Mouse (Mus musculus): ENCODE measurements around the gene Dpy19l1.

The Dpy19l1 gene

GRCm38 (mm10) chr9:24503067-24503857 is at the start of gene Dpy19l1:
Gene Dpy19l1 (minus strand): TSS chr9:24503140.
- peak; percentile 89 to 90 for DNase-seq

DNA sequence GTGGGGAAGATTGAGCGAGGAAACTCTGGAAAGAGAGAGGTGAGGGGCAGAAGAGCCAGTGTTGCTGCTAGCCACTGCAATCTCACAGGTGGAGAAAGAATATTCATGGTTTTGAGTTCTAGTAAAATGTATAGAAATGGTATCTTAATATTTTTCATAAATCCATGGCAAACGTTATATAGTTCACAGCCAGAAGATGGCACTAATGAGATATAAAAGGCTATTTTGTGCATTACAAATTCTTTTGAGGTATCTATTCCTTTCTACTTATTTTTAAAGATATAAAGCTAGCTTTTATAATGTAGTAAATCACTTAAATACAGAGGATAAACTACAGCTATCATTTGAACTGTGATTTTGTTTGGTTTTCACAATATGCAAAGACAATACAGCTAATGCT is 35.2 kb upstream of the Dpy19l1 start:
- DNase-seq = no peak

DNA sequence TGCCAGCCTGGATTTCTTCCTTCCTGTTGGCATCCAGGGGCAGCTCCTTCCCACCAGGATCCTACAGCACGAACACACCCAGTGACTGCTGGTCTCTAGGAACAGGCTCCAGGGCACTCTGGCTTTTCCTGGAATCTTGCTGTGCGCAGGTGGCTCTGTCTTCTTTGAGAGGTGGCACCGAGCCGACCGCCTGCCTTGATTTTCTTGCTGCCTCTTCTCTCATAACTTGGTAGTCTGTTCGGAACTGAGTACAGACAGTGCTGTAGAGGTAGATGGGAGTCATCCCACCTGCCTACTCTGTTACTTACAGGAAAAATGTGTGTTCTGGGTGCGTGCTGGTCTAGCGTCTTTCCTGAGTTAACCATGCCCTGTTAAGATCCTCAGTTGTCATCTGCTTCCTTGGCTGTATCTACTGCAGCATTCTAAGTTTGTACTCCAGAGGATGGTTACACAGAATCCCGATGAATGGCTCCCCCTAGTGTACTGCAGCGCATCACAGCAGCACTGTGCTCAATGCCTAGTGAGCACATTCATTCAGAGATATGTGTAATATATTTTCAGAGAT is 13.7 kb upstream of the Dpy19l1 start:
- DNase-seq = peak; percentile 38 to 45

DNA sequence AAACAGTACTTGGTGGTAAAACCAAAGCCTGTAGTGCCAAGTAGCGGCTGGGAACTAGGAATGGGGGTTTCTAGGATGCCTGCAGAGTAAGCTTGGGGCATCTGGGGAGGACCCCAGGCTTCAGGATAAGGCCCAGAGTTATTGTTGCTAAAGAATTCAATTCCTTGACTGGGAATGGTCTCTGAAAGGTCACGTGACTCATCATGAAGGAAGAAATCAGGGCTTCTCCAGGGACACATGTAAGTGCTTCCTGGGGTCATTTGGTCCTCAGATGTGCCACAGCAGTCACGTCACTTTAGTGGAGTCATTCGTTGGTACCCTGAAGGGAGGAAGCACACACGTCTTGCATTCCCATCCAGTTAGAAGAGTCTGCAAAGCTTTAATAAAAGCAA is 11.1 kb upstream of the Dpy19l1 start:
- no peak for DNase-seq

- DNase-seq = no peak
Observed at GRCm38 (mm10) chr9:24513290-24514077, 10.5 kb upstream of the Dpy19l1 start.

DNA sequence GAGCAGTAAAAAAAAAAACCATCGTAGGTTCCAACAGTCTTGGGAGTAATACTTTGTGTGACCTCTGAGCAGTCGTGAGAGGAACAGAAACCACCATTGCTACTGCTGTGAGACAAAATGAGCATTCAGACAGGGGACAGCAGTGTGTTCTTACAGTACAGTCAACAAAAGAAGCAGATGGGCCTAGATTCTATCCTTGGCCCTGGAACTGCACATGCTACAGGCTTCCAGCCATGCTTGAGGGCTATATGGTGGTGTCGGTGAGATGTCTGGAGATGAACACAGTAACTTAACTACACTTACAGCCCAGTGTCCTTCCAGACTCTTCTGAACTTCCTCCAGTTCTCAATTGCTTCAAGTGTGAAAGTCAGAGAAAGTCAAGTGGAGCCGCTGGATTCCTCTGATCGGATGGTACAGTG is 9.2 kb upstream of the Dpy19l1 start:
- DNase-seq = no peak

DNA sequence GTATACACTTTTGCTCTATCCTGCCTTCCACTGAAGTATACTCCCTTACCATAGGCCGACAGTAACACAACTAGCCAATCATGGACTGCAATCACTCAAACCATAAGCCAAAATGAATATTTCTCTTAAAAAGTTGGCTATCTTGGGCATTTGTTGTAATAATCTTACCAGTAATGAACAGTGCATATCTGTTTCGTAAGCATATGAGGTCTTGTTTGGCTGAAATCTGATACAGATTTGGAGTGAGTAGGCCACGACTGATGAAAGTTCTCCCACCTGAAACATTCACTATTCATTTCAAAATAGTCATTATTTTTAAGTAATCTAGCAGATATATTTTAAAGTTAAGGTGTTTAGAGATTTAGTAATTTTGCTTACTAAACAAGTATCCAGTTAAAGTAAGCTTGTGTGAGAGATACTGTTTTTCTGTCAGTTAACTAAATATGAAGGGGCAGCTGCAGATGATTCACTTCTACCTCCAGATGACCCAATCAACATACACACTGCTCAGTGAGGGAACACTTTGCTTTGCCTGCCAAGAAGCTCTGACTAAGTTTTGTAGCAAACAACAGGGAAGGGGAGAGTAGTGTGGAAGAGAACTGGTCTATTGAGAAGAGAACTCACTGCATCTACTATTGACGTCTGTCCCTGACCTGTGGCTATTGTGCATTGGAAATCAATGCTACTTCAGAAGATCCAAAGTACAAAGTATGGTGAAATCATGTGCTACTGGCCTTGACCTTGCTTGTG is 8.6 kb upstream of the Dpy19l1 start:
- DNase-seq = no peak

DNA sequence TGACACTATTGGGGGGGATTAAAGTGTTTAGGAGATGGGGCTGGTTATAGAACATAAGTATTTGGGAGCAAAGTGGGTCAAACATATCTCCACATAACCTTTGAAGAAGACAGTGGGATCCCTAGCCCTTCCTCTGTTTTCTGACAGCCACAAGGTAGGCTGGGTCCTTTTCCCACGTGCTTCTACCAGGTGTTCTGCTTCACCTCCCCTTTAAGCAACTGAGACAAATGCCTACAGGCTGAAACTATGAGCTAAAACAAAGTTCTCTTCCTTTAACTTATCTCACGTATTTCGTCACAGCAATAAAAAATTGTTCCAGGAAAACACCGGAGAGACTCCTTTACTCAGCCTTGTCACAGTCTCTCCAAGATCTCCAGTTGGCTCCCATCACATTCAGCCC is 5.9 kb upstream of the Dpy19l1 start:
- no peak for DNase-seq

- no peak for DNase-seq
Observed at GRCm38 (mm10) chr9:24506510-24506909, 3.6 kb upstream of the Dpy19l1 start.

DNA sequence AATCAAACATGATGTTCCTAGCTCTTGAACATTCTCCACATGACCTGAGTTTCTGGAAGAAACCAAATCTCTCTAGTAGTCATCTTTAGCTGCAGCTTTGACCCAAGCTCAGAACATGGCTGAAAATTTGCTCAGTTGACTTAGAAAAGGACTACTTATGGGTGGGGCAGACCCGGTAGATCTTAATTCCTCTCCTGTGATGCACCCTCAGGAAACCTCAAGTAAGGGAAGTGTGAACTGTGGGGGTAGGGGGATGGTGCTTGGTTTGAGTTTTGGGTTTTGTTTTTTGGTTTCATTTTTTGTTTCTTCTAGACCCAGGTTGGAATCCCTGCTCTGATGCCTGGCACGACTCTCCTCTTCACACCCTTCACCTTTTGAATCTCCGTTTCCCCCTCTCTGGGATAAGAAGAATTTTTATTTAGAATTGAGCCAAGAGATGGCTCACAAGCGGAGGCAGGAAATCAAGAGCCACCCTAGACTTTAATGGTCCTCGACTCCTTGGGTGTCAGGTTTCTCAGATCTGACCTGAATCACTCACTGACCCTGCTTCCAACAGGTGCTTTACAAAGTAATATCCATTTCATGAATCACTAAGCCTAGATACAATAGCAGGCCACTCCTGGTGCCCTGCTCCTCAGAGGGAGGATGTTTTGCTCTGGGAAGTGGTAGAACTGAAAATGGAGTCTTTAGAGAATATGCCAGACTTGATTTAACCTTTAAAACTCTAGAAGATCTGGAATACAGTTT is 2.2 kb upstream of the Dpy19l1 start:
- peak; percentile 6 to 10 for DNase-seq

DNA sequence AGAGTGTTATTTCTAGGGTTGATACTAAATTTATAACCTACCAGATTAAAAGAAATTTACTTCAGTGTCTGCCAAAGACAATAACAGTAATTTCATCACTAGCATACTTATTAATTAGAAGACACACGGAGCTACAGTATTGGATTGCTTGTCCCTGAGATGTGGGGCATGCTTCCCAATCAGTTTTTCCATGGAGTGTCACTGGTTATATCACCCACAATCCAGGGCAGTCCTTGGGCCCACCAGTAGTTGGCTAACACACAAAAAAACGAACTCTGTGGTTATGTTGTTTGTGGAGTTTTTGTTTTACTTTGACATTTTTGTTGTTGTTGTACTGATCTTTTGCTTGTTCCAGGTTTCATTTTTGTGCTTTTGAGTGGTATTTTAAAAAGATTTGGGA is 1.4 kb upstream of the Dpy19l1 start:
- no peak for DNase-seq

- DNase-seq = no peak
Observed at GRCm38 (mm10) chr9:24503858-24504219, 899 bp upstream of the Dpy19l1 start.

GRCm38 (mm10) chr9:24502571-24503004 is 352 bp downstream of the Dpy19l1 start:
- DNase-seq = no peak

DNA sequence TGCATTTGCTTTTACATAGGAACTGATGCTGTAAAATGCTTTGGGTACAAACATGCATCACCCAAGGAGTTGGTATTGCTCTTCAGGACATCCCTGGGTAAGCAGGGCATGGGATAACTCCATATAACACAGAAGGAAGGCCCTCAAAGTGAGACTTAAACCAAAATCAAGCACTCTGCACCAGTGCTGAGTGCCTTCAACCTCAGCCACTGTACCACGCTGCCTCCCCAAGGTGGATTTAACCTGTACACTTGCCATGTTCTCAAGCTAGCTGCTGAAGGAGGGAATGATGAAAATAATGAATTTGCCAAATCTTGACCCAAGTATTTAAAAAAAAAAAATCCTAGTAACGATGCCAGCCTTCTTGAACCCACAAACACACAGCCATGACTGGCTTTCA is 1.3 kb downstream of the Dpy19l1 start:
- DNase-seq = no peak

DNA sequence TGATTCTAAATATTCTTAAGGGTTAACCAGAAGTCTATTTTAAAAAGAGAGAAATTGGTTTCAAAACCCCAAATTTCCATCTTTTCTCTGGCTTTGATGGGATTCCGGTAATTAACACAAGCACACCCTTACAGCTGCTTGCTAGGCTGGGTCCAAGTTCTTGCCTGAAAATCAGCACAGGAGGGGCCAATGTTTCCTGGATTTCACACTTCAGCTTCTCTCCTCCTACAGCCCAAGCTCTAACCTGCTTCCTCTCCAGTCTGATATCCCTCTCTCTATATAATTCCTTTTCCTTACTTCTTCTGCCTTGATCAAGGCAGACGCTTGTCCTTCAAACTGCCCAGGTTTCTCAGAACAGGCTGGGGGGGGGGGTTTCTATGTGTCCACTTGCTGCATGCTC is 6.7 kb downstream of the Dpy19l1 start:
- no peak for DNase-seq

- DNase-seq = no peak
Observed at GRCm38 (mm10) chr9:24490516-24490915, 12.4 kb downstream of the Dpy19l1 start.

DNA sequence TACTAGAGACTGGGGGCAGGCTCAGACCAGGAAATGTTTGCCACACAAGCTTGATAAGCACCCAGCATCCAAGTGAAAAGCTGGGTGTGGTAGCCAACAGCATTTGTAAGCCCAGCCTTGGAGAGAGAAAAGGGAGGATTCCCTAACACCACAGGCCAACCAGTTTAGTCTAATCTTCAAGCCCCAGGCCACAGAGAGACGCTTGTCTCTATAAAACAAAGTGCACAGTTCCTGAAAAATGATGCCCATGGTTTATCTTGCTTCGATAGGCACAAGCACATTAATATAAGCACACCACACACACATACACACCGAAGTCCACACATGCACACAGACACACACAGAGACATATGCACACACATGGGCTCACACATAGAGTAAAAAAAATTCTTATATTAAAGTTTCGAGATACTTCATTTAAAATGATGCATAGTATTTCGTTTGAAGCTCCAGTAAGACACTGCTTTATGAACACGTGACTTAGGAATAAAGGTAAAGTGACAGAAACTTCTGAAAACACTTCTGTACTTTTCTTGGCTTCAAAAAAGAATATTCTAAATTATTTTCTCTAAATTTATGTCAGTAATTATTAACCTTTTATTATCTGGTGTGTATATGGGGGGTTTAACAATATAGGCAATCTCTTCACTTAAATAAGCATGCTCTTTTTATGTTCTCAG is 14.4 kb downstream of the Dpy19l1 start:
- DNase-seq = no peak

DNA sequence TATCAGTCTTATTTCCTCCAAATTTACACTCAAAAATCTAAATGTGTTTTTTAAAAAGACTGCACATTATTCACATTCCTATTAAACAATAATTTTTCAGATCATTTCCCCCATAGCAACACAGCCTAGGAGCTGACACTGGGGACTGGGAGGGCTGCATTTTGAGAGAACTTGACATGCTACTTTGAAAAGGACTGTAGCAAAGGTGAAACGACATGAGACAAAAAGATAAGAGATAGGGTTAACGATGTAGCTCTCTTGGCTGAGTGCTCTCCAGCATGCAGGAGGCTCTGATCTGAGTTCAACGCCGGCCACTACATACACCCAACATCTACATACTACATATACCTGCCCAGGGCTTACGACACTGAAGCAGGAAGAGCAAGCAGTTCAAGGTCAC is 20.6 kb downstream of the Dpy19l1 start:
- no peak for DNase-seq

DNA sequence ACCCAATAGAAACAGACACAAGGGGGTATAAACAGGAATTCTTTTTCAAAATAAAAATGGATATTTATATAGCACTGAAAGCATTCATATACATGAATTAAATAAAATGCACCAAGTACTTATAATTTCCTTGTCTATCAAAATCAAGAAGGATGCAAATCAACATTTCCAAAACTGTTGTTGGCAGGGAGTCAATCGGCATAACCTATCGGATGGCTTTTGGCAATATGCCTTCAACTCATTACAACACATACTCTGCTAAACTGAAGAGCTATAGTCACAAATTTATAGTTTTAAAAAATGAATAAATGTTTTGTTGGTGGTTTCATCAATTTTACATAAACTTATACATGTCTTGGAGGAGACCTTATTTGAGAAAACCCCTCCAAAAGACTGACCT is 25.7 kb downstream of the Dpy19l1 start:
- DNase-seq = no peak

GRCm38 (mm10) chr9:24473824-24474223 is 29.1 kb downstream of the Dpy19l1 start:
- no peak for DNase-seq

DNA sequence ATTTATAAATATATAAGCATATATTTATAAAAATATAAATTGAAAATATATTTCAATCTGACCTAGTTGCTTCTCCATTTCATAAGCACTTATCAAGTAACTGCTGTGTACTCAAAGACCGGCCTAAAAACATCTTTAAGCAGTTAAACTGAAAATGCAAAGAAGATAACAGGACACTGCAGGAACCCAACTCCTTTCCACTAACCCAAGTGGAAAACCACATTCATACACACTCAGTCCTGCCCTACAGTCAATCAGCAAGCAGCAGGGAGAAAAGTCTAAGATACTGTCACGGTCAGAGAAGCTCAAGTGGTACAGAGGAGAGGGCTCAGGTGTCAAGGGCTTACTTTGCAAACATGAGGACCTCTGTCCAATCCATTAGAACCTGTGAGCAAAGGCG is 30.4 kb downstream of the Dpy19l1 start:
- DNase-seq = no peak

- DNase-seq = no peak
Observed at GRCm38 (mm10) chr9:24470166-24470565, 32.8 kb downstream of the Dpy19l1 start.
